ENCODE assay signal across 12 mouse cellular contexts in the genomic region with DNA sequence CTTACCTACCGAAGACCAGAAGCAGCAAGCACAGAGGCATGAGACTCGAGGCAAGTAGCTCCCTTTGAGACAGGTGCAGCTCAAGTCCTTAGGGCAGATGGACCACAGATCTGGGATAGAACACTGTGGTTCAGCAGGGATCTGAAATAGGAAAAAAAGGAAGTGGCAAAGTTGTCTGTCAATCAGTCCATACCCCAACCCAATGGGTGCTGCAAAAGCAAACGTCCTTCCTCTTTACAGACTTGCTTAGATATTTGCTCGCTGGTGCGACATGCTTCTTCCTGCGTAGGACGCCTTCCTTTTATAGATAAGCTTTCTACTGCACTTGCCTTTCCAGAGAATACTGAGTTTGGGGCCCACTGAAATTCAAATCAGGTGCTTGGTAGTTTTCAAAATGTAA. TPM values are rescaled to one million over a fixed set of nuclear protein-coding genes. Genes with fewer than 3 reads are reported as not detected.
DNase-seq lines count a peak whose midpoint lies in the region; ATAC-seq and TF ChIP-seq lines count a peak whose summit lies in the region.
"Had no signal": no experiment of that assay in that cellular context is flagged by ENCODE, and none has a peak within 500 bp of the region (broad histone marks: within the 10 kb centered on the region; RNA-seq: fewer than 3 reads in every experiment).

A gene (minus strand): TSS at position 303 of the 400 bp plus-strand sequence.

- ATAC-seq in kidney, embryonic 16.5 days (ENCODE audit: low FRiP score, low TSS enrichment), result no peak
- ATAC-seq in megakaryocyte, adult 5-6 weeks (ENCODE audit: poor library complexity, severe bottlenecking), result peak; percentile 86

- no peaks in the 10 kb centered on the region for H3K9me3 ChIP-seq in kidney, embryonic 16.5 days (ENCODE audit: low read length)
- H3K9me3 ChIP-seq: heart, embryonic 12.5 days had no signal

- no peaks in the 10 kb centered on the region for H3K36me3 ChIP-seq in kidney, adult 2 months (ENCODE audit: control insufficient read depth, insufficient read depth, low read length)
- no peaks in the 10 kb centered on the region for H3K36me3 ChIP-seq in kidney, embryonic 16.5 days (ENCODE audit: insufficient read depth, low read length)
- H3K36me3 ChIP-seq: heart, embryonic 12.5 days had no signal

- no peak for TF ChIP-seq POLR2A in kidney, adult 2 months (IDR thresholded peaks at IDR 0.05; ENCODE audit: low read depth, low read length)

- no peak within 1 kb of the TSS for H3K9ac ChIP-seq in kidney, embryonic 16.5 days (replicated peaks; ENCODE audit: low read length)
- H3K9ac ChIP-seq: heart, embryonic 12.5 days had no signal

- no peak for TF ChIP-seq CTCF in kidney, adult 2 months (conservative IDR thresholded peaks at IDR 0.05; ENCODE audit: insufficient read depth, insufficient read length, low read depth, low read length)

- H3K27ac ChIP-seq in kidney, adult 2 months (ENCODE audit: insufficient read depth, low read depth, low read length), result no peak within 1 kb of the TSS
- no peak within 1 kb of the TSS for H3K27ac ChIP-seq in kidney, embryonic 16.5 days (ENCODE audit: low read length)
- H3K27ac ChIP-seq: kidney, postnatal 0 days had no signal

- H3K4me1 ChIP-seq in kidney, adult 2 months (ENCODE audit: control insufficient read depth, insufficient read depth, low read length), result no peaks in the 10 kb centered on the region
- H3K4me1 ChIP-seq in kidney, embryonic 16.5 days (ENCODE audit: insufficient read depth, low read length), result no peaks in the 10 kb centered on the region

- 83% methylated on average over 7 of the region's 7 CpGs for WGBS in kidney, adult 2 months
- WGBS in kidney, embryonic 16.5 days, result 88% methylated on average over 7 of the region's 7 CpGs

- no peak within 1 kb of the TSS for H3K4me2 ChIP-seq in kidney, embryonic 16.5 days (replicated peaks; ENCODE audit: low read depth, low read length)
- H3K4me2 ChIP-seq: heart, embryonic 12.5 days had no signal

- no peaks in the 10 kb centered on the region for H3K27me3 ChIP-seq in kidney, adult 2 months (replicated peaks; ENCODE audit: control insufficient read depth, insufficient read depth, low read length)
- no peaks in the 10 kb centered on the region for H3K27me3 ChIP-seq in kidney, embryonic 16.5 days (ENCODE audit: insufficient read depth, low read length)
- H3K27me3 ChIP-seq: heart, embryonic 12.5 days had no signal

- peak; percentile 5 for DNase-seq in kidney, adult 2 months
- DNase-seq in c-Kit-positive CD71-negative TER-119-negative erythroid progenitor cells, embryonic 14.5 days (ENCODE audit: low read depth), result peak; percentile 19
- no peak for DNase-seq in layer of hippocampus, adult 18-20 months (ENCODE audit: low spot score in 2 of 2)
- no peak for DNase-seq in ovary, postnatal 36 days (ENCODE audit: low spot score)
- DNase-seq in retina, embryonic 14.5 days (ENCODE audit: low spot score), result no peak
- no peak for DNase-seq in c-Kit-positive CD71-positive TER-119-positive erythroid progenitor cells, embryonic 14.5 days (ENCODE audit: low spot score)
- DNase-seq: adrenal gland, adult 8-10 months; lung, postnatal 14 days had no signal

- no peak within 1 kb of the TSS for H3K4me3 ChIP-seq in kidney, adult 2 months (ENCODE audit: insufficient read depth, low read depth, low read length)
- H3K4me3 ChIP-seq in kidney, embryonic 16.5 days (ENCODE audit: low read length), result no peak within 1 kb of the TSS
- H3K4me3 ChIP-seq: heart, embryonic 12.5 days had no signal

RNA-seq across cellular contexts. Expression of the gene that starts here (rescaled TPM):
- 1.0 and 1.5 TPM in 2 replicates for polyA plus RNA-seq in kidney, adult 2 months (2012; rRNA removed)
- polyA plus RNA-seq in kidney, embryonic 16.5 days (2015; fragmentation: Nextera tagmentation; extraction: Ambion mirVana), result 5.4 and 5.6 TPM in 2 replicates
- 10 to 100 TPM; 21.6 to 24.7 TPM for total RNA-seq in layer of hippocampus, adult 18-20 months (2021)
- 0.49 TPM in 1 of 2 replicates, not detected in the other for total RNA-seq in megakaryocyte, adult 5-6 weeks (2015)
- total RNA-seq in megakaryocyte, adult 5-6 weeks (2017), result 0.22 and 3.5 TPM in 2 replicates

Comparison
In these comparisons a context has a peak if more than half of its experiments do, and no peak if none do; other contexts are left out.
1. RNA of the gene that starts here (total RNA-seq): 21.6 to 24.7 TPM in layer of hippocampus, adult 18-20 months; 0.22 to 3.5 TPM in megakaryocyte, adult 5-6 weeks; every median in the first group is over 4 times any median in the second.
2. DNase-seq: peak in kidney, adult 2 months (single experiment) and c-Kit-positive CD71-negative TER-119-negative erythroid progenitor cells, embryonic 14.5 days (single experiment); none in layer of hippocampus, adult 18-20 months (0 of 2), ovary, postnatal 36 days (single experiment), retina, embryonic 14.5 days (single experiment) and c-Kit-positive CD71-positive TER-119-positive erythroid progenitor cells, embryonic 14.5 days (single experiment).